Mouse (Mus musculus): ENCODE measurements around the gene Gm9.
"Not testable (repeated sequence)": the region's sequence is repeated elsewhere in the genome, so short reads cannot be mapped to it uniquely, and the experiment has no call there.

Gm9 gene

DNA sequence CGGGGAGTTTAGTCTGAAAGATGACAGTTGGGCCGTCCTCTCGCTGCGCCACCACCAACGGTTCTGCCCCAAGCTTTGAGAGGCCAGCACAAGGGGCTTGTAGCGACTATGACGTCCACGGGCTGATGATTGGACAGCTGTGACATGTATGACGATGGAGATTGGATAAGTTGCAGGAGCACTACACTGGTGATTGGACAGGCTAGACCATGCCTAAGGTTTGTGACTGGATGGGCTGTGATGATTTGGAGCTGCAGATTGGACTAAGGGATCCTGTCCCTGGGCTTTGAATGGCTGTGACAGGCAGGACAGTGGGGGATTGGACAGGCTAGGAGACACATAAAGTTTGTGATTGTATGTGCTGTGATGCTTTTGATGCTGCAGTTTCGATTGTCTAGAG, at the start of gene Gm9:
Gene Gm9, minus strand, starts transcription at position 101 of the 400 bp plus-strand sequence.
- no peak for DNase-seq

DNA sequence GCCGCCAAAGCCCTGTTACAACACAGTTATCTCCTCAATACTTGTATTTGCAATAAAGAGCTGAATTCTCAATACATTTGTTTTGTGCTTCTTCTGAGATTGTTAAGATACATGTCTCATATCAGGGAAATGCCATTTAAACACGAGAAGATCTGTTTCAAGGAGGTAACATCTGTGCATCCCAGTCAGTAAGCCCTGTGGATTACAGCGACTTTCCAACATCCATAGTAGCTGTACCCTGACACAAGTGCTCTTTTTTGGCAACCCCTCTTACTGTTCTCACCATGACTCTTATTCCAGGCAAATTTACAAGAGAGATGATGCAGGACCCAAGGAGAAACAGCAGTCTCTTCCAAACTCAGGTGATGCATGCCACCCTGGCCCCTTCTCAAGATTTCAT, 38.8 kb upstream of the Gm9 start, which contains the start of gene Rhox3a:
Gene Rhox3a, plus strand, starts transcription at position 301 of the 400 bp plus-strand sequence.
- DNase-seq, result not testable (repeated sequence)

DNA sequence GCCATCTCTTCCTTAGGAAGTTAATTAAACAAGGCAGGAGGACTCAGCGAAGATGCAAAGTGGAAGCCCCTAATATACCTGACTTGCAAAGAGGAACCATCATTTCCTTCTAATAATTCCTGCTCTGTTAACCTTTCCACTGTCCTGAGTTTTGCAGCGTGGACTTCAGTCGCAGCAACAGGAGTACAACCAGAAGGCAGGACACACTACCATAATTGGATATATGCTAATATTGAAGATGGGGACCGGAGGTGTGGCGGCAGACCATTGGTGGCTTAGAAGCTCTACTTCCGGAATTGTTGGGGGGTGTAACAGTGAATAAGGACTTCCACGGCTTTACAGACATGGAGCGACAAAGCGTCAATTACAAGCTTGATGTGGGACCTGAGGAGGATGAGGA, 33.8 kb upstream of the Gm9 start, which contains the start of gene Rhox2a:
Gene Rhox2a, plus strand, starts transcription at position 301 of the 400 bp plus-strand sequence.
- DNase-seq, result not testable (repeated sequence)

DNA sequence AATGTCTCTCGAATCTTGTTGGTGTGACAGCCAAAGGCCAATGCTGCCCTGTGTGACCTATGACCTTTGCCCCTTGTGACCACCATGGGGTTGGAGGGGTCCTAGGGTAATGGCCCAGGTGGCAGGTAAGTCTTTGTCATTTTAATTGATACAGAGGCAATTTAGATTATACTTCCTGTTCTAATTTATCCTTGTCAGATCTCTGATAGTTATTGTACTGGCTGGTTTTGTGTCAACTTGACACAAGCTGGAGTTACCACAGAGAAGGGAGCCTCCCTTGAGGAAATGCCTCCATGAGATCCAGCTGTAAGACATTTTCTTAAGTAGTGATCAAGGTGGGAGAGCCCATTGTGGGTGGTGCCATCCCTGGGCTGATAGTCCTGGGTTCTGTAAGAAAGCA, 11.3 kb upstream of the Gm9 start, which contains the start of gene Rhox1:
Gene Rhox1, minus strand, starts transcription at position 101 of the 400 bp plus-strand sequence.
- DNase-seq, result not testable (repeated sequence)

DNA sequence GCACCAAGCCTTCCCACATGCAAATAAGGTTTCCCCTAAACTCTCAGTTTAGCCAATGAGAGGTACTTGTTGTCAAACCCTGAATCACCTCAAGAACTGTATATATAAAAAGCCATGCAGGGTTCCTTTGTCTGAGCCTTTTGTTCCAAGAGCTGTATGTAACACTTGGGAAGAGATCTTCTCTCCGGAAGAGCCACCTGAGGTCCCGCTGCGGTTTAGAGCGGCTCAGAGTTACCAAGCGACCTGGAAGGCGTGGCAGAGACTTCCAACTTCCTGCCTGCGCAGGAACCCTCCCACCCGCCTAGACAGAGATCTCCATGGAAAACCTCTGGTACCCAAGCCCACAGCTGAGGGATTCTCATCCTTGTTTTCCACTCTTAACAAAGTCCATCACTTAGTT, 12.2 kb downstream of the Gm9 start:
- DNase-seq, result no peak

DNA sequence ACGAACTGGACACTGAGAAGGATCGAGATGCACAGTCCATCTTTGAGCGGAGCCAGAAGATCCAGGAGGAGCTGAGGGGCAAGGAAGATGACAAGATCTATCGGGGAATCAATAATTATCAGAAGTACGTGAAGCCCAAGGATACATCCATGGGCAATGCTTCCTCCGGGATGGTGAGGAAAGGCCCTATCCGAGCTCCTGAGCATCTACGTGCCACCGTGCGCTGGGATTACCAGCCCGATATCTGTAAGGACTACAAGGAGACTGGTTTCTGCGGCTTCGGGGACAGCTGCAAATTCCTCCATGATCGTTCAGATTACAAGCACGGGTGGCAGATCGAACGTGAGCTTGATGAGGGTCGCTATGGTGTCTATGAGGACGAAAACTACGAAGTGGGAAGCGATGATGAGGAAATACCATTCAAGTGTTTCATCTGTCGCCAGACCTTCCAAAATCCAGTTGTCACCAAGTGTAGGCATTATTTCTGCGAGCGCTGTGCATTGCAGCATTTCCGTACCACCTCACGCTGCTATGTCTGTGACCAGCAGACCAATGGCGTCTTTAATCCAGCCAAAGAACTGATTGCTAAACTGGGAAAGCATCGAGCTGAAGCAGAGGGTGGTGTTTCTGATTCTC, 19.0 kb downstream of the Gm9 start:
- no peak for DNase-seq

DNA sequence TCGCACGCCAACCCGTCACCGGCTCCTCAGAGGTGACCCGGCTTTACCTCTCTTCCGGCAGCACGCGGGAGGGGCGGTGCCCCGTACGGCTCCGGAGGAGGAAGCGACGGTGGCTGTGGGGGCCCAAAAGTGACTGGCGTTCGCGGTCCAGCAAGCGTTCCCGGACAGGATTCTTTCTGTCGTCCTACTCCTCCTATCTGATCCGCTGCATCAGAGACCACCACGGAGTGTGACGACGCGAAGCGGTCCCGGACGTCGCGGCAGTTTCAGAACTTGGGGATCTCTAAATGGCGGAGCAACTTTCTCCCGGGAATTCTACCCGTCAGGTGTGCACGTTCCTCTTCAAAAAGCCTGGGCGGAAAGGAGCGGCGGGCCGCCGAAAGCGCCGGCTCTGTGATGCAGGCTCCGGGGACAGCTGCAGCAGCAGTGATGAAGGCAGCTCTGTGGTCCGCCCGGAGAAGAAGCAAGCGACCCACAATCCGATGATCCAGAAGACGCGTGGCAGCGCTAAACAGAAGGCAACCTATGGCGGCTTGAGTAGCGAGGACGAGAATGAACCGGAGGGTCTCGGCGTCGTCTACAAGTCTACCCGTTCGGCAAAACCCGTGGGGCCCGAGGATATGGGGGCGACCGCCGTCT, 19.6 kb downstream of the Gm9 start, which contains the start of the genes Ndufa1 and Rnf113a1:
Gene Ndufa1, minus strand, starts transcription at position 59 of the 639 bp plus-strand sequence.
Gene Rnf113a1, plus strand, starts transcription at position 141 of the 639 bp plus-strand sequence.
- peak; percentile 69 to 78 for DNase-seq

DNA sequence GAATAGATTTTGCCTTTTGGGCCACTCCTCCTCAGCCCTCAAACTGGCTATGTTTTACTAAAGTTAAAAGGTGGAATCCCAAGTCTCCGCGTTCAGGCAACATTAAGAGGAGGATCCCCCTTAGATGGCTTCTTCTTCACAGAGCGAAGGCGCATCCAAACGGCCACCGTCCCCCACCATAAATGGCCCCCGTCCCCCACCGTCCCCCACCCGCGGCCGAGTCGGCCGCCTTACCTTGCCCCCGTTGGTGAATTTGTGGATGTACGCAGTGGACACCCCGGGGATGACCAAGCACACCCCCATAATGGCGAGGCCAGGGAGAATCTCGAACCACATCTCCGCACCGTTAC, 20.1 kb downstream of the Gm9 start:
- DNase-seq, result no peak

DNA sequence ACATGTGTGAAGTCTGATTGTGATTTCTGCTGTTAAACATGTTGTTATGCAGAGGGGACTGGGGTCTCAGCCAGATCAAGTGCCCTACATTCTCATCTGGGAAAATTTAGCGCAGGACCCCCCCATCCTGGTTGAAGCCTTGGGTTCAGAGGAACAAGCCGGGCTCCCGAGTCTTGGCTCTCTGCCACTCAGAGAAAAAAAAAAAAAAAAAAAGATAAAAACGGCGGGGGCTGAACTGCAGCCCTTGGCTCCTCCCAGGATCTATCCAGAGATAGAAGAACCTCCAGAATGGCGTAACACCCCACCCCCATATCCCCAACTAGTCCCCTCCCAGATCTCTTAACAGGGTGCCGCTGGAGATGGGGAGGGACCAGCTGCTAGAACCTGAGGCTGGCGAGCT, 26.4 kb downstream of the Gm9 start:
- DNase-seq, result not testable (repeated sequence)

DNA sequence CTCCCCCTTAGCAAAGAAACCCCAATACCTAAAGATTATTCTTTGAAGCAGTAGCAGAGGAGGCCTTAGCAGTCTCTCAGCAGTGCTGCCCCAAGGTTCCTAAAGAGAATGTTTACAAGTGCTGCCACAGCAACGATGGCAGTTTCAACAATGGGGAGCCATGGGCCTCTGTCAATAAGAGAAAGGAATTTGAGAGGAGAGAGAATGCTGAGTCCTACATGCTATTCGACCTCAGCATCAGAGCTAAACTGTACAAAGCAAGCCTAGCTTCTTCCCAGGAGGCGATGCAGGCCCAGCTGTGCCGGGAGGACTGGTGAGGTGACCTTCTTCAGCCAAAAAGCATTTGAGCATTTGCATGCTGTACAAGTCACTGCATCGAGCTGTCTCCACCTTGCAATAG, 42.1 kb downstream of the Gm9 start, which contains the start of gene Akap14:
Gene Akap14, minus strand, starts transcription at position 101 of the 400 bp plus-strand sequence.
- no peak for DNase-seq

DNA sequence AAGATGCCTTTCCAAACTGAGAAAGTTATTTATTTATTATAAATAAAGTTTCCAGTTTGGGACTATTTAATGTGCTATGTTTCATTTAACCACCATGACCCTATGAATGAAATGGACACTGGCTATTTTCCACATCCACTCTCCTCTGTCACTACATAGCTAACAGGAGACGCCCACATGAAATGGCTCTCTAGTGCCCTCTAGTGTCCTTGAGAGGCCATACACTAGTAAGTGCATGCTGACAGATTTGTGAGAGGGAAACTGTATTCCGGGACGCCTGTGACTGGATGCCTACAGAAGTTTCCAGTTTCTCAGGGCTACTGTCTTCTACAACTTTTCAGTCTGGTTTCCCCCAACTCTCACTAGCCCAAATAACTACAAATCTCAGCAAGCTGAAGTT, 43.8 kb downstream of the Gm9 start:
- peak in 1 of 2 experiments; percentile 12 for DNase-seq

DNA sequence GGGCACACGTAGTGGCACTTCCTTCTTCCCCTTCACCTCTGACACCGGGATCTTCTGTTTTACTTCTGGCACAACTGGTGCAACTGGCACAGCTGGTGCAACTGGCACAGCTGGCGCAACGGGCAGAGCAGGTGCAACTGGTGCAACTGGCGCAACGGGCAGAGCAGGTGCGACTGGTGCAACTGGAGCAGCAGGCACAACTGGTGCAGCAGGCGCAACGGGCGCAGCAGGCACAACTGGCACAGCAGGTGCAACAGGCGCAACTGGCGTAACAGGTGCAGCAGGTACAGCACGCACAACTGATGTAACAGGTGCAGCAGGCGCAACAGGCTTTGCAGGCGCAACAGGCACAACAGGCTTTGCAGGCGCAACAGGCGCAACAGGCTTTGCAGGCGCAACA, 47.7 kb downstream of the Gm9 start:
- no peak for DNase-seq

DNA sequence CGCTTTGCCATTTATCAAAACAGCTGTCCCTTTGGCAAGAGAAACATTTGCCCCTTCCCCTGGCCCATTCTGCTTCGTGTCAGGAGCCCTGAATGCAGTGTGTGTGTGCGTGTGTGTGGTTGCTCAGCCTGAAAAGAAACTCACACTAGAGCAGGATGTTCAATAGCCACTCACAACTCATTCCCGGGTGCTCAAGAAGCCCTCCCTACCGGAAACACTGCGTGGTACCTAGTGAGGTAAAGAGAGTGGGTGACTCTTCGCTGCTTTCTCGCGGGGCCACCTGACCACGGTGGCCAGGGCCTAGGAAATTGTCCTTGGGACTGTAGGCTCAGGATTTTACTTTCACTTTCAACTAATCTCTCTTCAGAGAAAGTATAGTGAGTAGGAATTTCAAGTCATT, 49.7 kb downstream of the Gm9 start:
- no peak for DNase-seq

Data from spleen, adult 18-20 months (tissue).